Mouse (Mus musculus): ENCODE results near the gene Gm10160. TPM values are rescaled to one million over a fixed set of nuclear protein-coding genes. Genes with fewer than 3 reads are reported as not detected.
A peak's percentile ranks its signal among the peaks of the same experiment; 100 is the strongest.

Gene Gm10160
- polyA plus RNA-seq, 1 experiment from 2014 or later: not detected

- 26% methylated on average over 3 of the region's 3 CpGs for WGBS
- Histone ChIP-seq H3K4me2 (peak overlapping the region; percentile 25), H3K4me1 (peaks cover 34% of the 10 kb centered on the region), H3K27ac (replicated peaks) (no peak overlapping the region), H3K27me3 (replicated peaks) (no peaks in the 10 kb centered on the region), H3K36me3 (no peaks in the 10 kb centered on the region), H3K9ac (replicated peaks) (no peak overlapping the region), H3K9me3 (replicated peaks) (no peaks in the 10 kb centered on the region), H3K4me3 (replicated peaks) (no peak overlapping the region)
- no peak for ATAC-seq (ENCODE audit: low FRiP score)
These were observed 30.2 kb downstream of the Gm10160 start for GRCm38 (mm10) chr7:81825381-81825780.

GRCm38 (mm10) chr7:81824906-81825305 lies 30.7 kb downstream of the Gm10160 start:
- WGBS: 84% methylated on average over 3 of the region's 3 CpGs
- H3K4me1 ChIP-seq: peaks cover 34% of the 10 kb centered on the region
- no peaks in the 10 kb centered on the region for H3K36me3 ChIP-seq
- no peak overlapping the region for H3K9ac ChIP-seq (replicated peaks)
- peak overlapping the region; percentile 25; the same call in 1 of the 2 replicates for H3K4me2 ChIP-seq
- ATAC-seq (ENCODE audit: low FRiP score): no peak
- H3K4me3 ChIP-seq (replicated peaks): no peak overlapping the region
- no peak overlapping the region for H3K27ac ChIP-seq (replicated peaks)
- no peaks in the 10 kb centered on the region for H3K9me3 ChIP-seq (replicated peaks)
- no peaks in the 10 kb centered on the region for H3K27me3 ChIP-seq (replicated peaks)

GRCm38 (mm10) chr7:81806067-81806466 lies 49.5 kb downstream of the Gm10160 start:
- Histone ChIP-seq H3K36me3 (peaks cover 4% of the 10 kb centered on the region), H3K27ac (replicated peaks) (no peak overlapping the region), H3K4me1 (no peaks in the 10 kb centered on the region), H3K27me3 (replicated peaks) (no peaks in the 10 kb centered on the region), H3K4me3 (replicated peaks) (no peak overlapping the region), H3K9ac (replicated peaks) (no peak overlapping the region), H3K4me2 (no peak overlapping the region), H3K9me3 (replicated peaks) (no peaks in the 10 kb centered on the region)
- WGBS: 73% methylated on average over 5 of the region's 5 CpGs
- no peak for ATAC-seq (ENCODE audit: low FRiP score)

Other genes with a start within 250 kb of the Gm10160 start
- 29.3 and 30.1 TPM in 2 replicates for gene Homer2, start 148.3 kb downstream of the Gm10160 start, polyA plus RNA-seq (2015; fragmentation: Nextera tagmentation; extraction: Ambion mirVana)
- gene Ramac, start 92.9 kb downstream of the Gm10160 start, polyA plus RNA-seq (2015; fragmentation: Nextera tagmentation; extraction: Ambion mirVana): 132 and 137 TPM in 2 replicates
- 49.9 and 52.9 TPM in 2 replicates for gene 3110040N11Rik, start 66.3 kb downstream of the Gm10160 start, polyA plus RNA-seq (2015; fragmentation: Nextera tagmentation; extraction: Ambion mirVana)
- gene Btbd1, start 26.4 kb downstream of the Gm10160 start, polyA plus RNA-seq (2015; fragmentation: Nextera tagmentation; extraction: Ambion mirVana): 93.1 and 96.6 TPM in 2 replicates
- 15.1 and 25.6 TPM in 2 replicates for gene Tm6sf1, start 3.2 kb upstream of the Gm10160 start, polyA plus RNA-seq (2015; fragmentation: Nextera tagmentation; extraction: Ambion mirVana)
- 50.4 and 57.4 TPM in 2 replicates for gene Hdgfl3, start 78.7 kb upstream of the Gm10160 start, polyA plus RNA-seq (2015; fragmentation: Nextera tagmentation; extraction: Ambion mirVana)
- gene Bnc1, start 136.5 kb upstream of the Gm10160 start, polyA plus RNA-seq (2015; fragmentation: Nextera tagmentation; extraction: Ambion mirVana): 1.7 and 3.1 TPM in 2 replicates

Data from neural tube, embryonic 15.5 days (tissue).